Mouse (Mus musculus) layer of hippocampus, postnatal 14 days (tissue): Measurements from ENCODE around the gene Hecw2. TPM values are rescaled to one million over a fixed set of nuclear protein-coding genes. Genes with fewer than 3 reads are reported as not detected.

ENCODE experiments used
- DNase-seq, 2 experiments: peaks; one replicate each; pipeline ENCODE4 v3.0.0; 2021 to 2022; ENCODE audit warnings: low spot score in 2 of 2, mixed read lengths in 1 of 2
- long read RNA-seq, 2 experiments: library from polyadenylated mRNA; stranded (forward); transcript quantifications; one replicate each; pipeline ENCODE4 v2.0.0; 2021
- total RNA-seq, 2 experiments: library from RNA; stranded (reverse); gene quantifications; 2 replicates each; pipeline ENCODE4 v1.2.3; 2021

The Hecw2 gene
- 10 to 100 TPM; 25.9 to 26.7 TPM for total RNA-seq
- long read RNA-seq, experiment 1, full-length matches to known transcripts: 1 of 2 reads
- long read RNA-seq, experiment 1, partial matches to known transcripts: 0 of 2 reads
- long read RNA-seq, experiment 1, other reads (novel, unspliced or antisense): 1 of 2 reads
- long read RNA-seq, experiment 2, partial matches to known transcripts: 0 of 6 reads
- long read RNA-seq, experiment 2, other reads (novel, unspliced or antisense): 5 of 6 reads

DNA sequence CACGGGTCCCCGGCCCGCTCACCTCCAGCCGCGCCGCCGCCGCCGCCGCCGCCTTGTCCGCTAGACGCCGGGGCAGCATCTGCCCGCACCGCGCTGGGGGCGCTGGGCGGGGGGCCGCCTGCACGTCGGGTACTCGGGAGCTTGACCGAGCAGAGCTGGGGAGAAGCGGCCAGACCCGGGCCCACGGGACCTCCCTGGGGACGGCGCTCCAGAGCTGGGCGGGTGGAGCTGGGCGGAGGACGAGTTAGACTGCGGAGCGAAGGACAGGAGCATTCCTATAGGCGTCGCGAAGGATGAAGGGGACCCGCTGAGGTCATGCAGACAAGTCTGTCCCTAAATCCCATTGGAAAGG is at the start of gene Hecw2:
TSS of gene Hecw2 (minus strand) at position 215 of the 352 bp plus-strand sequence.
- DNase-seq: peak; percentile 22 to 46

DNA sequence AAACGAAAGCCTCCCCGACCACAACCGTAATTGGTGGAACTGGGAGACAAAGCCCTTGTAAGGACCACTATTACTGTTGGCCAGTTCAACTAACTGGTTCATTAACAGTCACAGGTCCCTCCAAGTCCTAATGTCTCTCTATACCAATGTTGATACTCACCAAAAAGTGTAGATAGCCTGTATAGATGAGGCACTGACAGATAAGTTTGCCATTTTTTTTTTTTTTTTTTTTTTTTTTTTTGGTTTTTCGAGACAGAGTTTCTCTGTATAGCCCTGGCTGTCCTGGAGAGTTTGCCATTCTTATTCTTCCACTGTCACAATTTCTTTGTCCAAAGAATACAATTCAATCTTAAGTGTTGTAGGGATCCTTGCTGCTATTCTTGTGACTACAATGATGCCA is 47.8 kb upstream of the Hecw2 start:
- DNase-seq: no peak

DNA sequence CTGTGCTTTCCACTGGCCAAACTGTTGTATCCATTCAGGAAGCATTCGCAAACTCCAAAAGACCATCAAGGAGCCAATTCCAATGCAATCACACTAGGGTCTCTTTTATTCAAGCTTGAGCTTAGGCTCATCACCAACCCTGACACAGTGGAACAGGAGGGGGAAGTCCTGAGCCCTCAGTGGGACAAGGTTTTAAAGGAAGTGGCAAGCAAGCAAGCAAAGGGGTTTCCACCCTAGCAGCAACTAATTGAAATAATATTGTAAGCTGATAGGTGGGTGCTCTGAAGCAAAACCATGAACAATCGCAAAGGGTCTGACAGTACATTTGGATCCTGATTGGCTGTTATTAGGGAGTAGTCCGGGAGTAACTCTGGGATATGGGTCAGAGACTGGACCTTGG is 25.3 kb upstream of the Hecw2 start:
- no peak for DNase-seq

- peak; percentile 65 to 76 for DNase-seq
Observed at GRCm38 (mm10) chr1:54194183-54194953, 600 bp downstream of the Hecw2 start.

GRCm38 (mm10) chr1:54193191-54193770 is 1.7 kb downstream of the Hecw2 start:
- no peak for DNase-seq

DNA sequence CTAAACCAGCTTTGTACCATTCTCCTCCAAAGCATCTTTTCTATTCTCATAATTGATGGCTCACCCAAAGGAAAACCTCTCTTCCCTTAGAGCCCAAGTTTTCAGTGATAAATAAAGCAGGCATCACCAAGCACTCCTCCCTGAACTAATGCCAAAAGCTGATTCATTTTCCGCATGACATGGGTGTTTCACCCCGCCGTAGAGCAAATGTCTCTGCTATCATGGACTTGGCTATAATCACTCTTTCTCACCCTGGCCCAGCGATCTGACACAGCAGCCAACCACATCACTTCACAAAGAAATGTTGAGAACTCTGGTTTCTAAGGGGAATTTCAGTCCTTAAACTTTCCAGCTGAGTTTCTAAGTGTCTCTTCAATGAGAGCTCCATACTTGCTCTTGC is 7.4 kb downstream of the Hecw2 start:
- DNase-seq: no peak

- no peak for DNase-seq
Observed at GRCm38 (mm10) chr1:54186347-54186746, 8.6 kb downstream of the Hecw2 start.

DNA sequence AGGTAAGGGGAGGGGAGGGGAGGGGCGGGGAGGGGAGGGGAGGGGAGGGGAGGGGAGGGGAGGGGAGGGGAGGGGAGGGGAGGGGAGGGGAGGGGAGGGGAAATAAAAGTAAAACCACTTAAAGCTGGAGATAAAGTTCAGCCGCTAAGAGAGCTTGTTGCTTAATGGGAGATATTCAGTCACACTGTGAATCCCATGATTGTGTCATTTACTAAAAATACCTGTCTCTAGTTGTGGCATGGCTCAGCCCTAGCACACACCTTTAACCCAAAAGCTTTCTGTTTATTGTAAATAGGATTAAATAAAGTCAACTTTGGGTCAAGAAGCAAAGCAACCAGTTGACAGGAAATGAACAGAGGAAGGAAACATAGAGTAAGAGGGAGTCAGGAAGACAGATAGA is 14.3 kb downstream of the Hecw2 start:
- DNase-seq: no peak

GRCm38 (mm10) chr1:54179179-54179578 is 15.8 kb downstream of the Hecw2 start:
- DNase-seq: no peak

GRCm38 (mm10) chr1:54176592-54176991 is 18.4 kb downstream of the Hecw2 start:
- no peak for DNase-seq

- DNase-seq: no peak
Observed at GRCm38 (mm10) chr1:54168014-54168413, 27.0 kb downstream of the Hecw2 start.

DNA sequence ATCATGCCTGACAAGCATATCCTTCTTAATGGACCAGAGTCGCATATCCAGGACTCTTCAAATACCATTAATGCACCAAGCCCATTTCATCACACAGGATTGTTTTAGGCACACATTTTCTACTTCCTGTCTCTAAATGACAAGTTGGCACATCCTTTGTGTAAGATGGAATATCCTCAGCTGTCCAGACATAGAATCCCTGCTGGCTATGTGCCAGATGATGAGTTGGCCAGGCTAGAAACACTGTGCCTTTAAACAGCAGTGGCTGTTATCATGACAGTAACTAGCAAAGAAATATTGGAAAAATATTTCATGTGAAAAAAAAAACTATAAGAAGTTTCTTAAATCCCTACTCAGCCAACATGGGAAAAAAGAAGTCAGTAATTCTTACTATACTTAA is 35.4 kb downstream of the Hecw2 start:
- DNase-seq: no peak

GRCm38 (mm10) chr1:54153216-54153786 is 41.7 kb downstream of the Hecw2 start:
- no peak for DNase-seq

- DNase-seq: no peak
Observed at GRCm38 (mm10) chr1:54145106-54145505, 49.9 kb downstream of the Hecw2 start.

GRCm38 (mm10) chr1:54133802-54134436 is 61.0 kb downstream of the Hecw2 start:
- DNase-seq: no peak

DNA sequence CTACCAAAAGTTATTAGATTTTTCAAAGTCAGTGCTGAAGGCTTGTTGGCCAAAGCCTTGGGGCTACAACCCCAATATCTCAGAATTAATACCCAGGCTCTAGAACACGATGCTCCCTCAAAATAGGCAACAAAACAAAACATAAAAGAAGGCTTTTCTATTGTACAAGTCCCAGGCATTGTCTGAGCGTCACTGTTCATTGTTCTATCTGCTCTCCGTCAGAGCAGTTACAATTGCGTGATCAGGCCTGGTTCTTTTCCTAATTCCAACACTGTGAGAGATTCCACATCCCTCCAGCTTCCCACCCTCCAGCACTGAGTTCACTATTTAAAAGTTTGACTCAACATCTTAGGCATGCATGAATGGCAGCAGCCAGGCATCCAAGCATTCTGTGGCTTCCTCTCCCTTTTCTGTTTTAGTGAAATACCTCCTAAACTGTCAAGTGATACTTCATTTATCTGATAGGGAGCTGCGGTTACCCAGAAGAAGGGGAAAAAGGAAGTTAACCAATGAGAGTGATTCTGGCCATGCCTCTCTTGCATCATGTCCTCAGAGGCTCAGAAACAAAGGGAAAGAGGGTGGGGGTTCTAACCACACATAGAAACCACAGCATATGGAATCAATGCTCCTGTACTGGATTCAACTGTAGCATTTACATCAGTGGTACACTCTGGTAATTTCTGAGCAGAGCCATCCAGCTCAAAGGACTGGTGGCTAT is 66.1 kb downstream of the Hecw2 start:
- DNase-seq: no peak

- no peak for DNase-seq
Observed at GRCm38 (mm10) chr1:54126991-54127742, 67.8 kb downstream of the Hecw2 start.

DNA sequence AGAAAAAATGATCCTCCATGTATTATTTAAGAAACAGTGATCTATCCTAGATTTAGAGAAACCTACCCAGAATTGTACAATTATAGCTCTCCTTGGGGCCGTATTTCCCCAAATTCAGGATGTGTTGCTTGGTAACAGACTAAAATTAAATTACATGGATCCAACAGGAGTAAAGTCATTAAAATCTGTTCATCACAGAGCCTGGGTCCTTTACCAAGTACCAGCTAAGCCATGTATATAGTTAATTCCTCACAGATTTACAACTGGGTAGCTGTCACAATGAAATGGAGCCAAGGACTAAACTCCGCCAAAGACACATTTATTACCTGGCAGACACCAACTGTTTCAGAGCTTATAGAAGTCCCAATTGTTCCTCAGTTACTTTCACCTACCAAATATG is 72.4 kb downstream of the Hecw2 start:
- peak in 1 of 2 experiments; percentile 9 for DNase-seq

DNA sequence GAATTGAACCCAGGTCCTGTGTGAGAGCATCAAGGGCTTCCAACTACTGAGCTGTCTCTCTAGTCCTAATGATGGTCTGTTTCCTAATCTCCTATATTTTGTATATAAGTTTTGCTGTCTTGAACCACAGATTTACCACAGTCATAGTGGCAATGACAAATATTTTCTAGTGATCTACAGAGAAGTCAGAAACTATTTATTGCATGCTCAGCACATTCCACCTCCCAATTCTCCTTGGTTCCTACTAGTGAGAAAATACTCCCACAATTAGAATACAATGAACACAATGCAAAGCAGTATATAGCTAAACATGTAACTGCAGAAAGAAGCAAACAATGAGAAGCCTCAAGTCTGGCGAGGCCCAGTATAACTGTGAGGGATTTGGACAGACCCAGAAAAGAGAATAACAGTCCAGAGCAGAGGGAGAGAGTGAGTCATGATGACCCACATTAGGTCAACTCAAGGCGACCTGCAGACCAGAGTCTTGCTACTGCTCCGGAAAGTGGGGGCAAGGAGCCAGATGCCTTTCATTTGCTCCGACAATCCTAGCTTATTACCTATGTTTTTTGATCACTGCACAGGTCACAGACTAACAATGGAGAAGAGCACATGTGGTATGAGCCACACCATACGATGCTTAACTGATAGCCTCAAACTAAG is 73.8 kb downstream of the Hecw2 start:
- DNase-seq: no peak
